Mouse (Mus musculus): ENCODE measurements around the gene Prss38. TPM values are rescaled to one million over a fixed set of nuclear protein-coding genes. Genes with fewer than 3 reads are reported as not detected.
"Not testable (repeated sequence)": the region's sequence is repeated elsewhere in the genome, so short reads cannot be mapped to it uniquely, and the experiment has no call there.

Gene Prss38
- polyA plus RNA-seq, 1 experiment from 2014 or later = not detected

DNA sequence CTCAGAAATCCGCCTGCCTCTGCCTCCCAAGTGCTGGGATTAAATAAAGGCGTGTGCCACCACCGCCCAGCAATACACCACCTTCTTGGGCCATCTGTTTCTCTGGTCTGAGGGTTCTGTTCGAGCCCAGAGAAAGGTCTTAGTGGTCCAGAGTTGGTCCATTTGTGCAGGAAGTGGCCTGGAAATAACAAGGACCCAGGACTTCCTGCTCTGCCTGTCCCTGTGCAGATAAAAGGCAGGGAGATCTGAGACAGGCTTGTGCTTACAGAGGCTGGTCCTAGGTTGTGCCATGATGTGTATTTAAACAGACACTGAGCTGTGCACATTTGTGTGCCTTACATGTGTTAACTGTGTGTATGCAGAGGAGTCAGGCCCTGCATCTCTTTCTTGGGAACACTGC, 13.3 kb upstream of the Prss38 start:
- 67% methylated on average over 4 of the region's 4 CpGs for WGBS
- Histone ChIP-seq H3K4me2 (no peak overlapping the region), H3K36me3 (ENCODE audit: control insufficient read depth, insufficient read depth, low read length) (no peaks in the 10 kb centered on the region), H3K4me3 (ENCODE audit: low read depth, low read length) (no peak overlapping the region), H3K9ac (ENCODE audit: low read depth, low read length) (no peak overlapping the region), H3K27me3 (replicated peaks; ENCODE audit: control insufficient read depth, insufficient read depth, low read length) (no peaks in the 10 kb centered on the region), H3K4me1 (replicated peaks; ENCODE audit: control insufficient read depth, insufficient read depth, low read length) (peaks cover 9% of the 10 kb centered on the region), H3K9me3 (ENCODE audit: control insufficient read depth, low read length) (no peaks in the 10 kb centered on the region), H3K27ac (ENCODE audit: low read depth, low read length) (no peak overlapping the region)
- ATAC-seq (replicated peaks; ENCODE audit: low FRiP score) = no peak
- DNase-seq (ENCODE audit: low spot score) = no peak

DNA sequence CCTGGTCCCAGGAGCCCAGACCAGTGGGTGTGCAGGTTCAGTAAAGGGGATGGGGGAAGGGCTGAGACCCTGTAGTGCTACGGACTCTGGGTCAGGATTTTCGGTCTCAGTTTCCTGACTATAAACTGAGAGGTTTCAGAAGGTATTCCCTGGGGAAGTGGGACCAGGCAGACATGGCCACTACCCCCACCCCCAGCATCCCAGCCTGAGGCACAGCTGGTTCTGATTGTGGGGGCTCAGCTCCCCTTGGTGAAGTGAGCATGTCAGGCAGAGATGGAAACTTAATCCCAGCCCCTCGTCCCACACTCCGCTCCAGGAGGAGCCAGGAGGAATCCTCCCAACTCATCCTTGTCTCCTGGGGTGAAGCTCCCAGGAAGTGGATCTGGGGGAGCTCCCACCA, 12.0 kb upstream of the Prss38 start:
- ATAC-seq (replicated peaks; ENCODE audit: low FRiP score) = no peak
- Histone ChIP-seq H3K27ac (ENCODE audit: low read depth, low read length) (no peak overlapping the region), H3K4me1 (replicated peaks; ENCODE audit: control insufficient read depth, insufficient read depth, low read length) (peaks cover 9% of the 10 kb centered on the region), H3K4me3 (ENCODE audit: low read depth, low read length) (no peak overlapping the region), H3K9me3 (ENCODE audit: control insufficient read depth, low read length) (no peaks in the 10 kb centered on the region), H3K27me3 (replicated peaks; ENCODE audit: control insufficient read depth, insufficient read depth, low read length) (no peaks in the 10 kb centered on the region), H3K4me2 (no peak overlapping the region), H3K9ac (ENCODE audit: low read depth, low read length) (no peak overlapping the region), H3K36me3 (ENCODE audit: control insufficient read depth, insufficient read depth, low read length) (no peaks in the 10 kb centered on the region)
- no peak for DNase-seq (ENCODE audit: low spot score)
- WGBS = 67% methylated on average over 4 of the region's 4 CpGs

DNA sequence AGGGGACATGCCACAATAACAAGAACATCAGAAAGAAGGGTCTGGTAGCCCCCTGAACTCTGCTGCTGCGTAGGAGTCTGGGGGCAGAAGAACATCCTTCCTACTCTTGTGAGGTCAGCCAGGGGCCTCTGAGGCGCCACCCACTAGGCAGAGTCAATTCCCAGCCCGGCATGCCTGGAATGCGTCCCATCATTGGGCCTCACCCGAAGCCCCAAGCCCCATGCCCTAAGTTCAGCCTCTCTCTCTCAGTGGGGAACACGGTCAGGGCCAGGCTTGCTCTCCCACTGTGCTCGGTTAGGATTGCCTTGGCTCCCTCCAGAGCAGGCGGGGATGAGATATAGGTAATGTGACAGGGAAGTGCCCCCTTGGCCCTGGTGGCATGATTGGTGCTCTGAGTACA, 9.7 kb upstream of the Prss38 start:
- ATAC-seq (replicated peaks; ENCODE audit: low FRiP score) (no peak), DNase-seq (ENCODE audit: low spot score) (no peak)
- H3K9ac ChIP-seq (ENCODE audit: low read depth, low read length) = no peak overlapping the region
- H3K36me3 ChIP-seq (ENCODE audit: control insufficient read depth, insufficient read depth, low read length) = no peaks in the 10 kb centered on the region
- no peak overlapping the region for H3K4me2 ChIP-seq
- H3K4me3 ChIP-seq (ENCODE audit: low read depth, low read length) = no peak overlapping the region
- H3K9me3 ChIP-seq (ENCODE audit: control insufficient read depth, low read length) = no peaks in the 10 kb centered on the region
- 22% methylated on average over 8 of the region's 8 CpGs for whole genome bisulfite sequencing
- H3K27me3 ChIP-seq (replicated peaks; ENCODE audit: control insufficient read depth, insufficient read depth, low read length) = no peaks in the 10 kb centered on the region
- peaks cover 9% of the 10 kb centered on the region for H3K4me1 ChIP-seq (replicated peaks; ENCODE audit: control insufficient read depth, insufficient read depth, low read length)
- H3K27ac ChIP-seq (ENCODE audit: low read depth, low read length) = no peak overlapping the region

DNA sequence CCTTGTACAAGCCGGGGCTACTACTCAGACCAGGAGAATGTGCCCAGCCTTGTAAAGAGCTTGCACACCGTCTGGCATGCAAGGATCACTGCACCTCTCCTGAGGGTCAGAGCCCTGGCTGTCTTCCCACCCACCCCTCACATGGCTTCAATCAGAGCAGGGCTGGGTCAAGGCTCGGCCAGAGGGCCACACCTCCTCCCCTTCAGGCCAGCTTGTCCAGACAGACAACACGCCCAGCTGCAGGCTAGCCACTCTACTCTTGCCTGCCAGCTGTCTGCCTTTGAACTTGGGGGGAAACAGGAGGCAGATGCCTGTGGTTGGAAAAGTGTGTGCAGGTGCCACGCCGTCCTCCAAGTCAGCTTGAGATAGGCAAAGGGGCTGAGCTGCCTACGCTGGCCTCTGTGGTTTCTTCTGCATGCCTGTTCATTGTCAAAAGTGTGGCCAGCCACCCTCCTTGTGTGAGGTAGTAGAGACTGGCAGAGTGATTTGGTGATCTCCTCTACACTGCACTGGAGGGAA, 9.0 kb upstream of the Prss38 start:
- Histone ChIP-seq H3K4me2 (no peak overlapping the region), H3K27ac (ENCODE audit: low read depth, low read length) (no peak overlapping the region)
- DNase-seq (ENCODE audit: low spot score) = no peak

DNA sequence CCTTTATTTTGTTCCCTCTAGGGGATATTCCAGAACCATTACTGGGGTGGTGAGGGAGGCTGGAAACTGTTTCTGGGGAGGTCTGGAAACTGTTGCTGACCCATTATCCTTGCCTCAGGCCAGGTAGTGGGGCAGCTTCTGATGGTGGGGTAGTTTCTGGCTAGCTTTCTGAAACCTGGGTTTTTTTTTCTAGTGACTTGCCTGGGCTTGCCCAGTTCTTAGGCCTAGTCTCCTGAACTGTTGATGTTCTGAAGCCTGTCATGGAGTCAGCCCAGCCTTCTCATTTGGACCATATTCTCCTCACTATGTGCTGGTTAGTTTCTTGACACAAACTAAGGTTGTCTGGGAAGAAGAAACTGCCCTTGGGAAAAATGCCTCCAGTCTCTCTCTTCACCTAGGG, 4.1 kb upstream of the Prss38 start:
- no peak overlapping the region for H3K4me3 ChIP-seq (ENCODE audit: low read depth, low read length)
- no peak overlapping the region for H3K9ac ChIP-seq (ENCODE audit: low read depth, low read length)
- no peaks in the 10 kb centered on the region for H3K9me3 ChIP-seq (ENCODE audit: control insufficient read depth, low read length)
- no peak for ATAC-seq (replicated peaks; ENCODE audit: low FRiP score)
- no peak overlapping the region for H3K27ac ChIP-seq (ENCODE audit: low read depth, low read length)
- no peak for DNase-seq (ENCODE audit: low spot score)
- no peaks in the 10 kb centered on the region for H3K36me3 ChIP-seq (ENCODE audit: control insufficient read depth, insufficient read depth, low read length)
- peaks cover 4% of the 10 kb centered on the region; the same call in 1 of the 2 replicates for H3K4me1 ChIP-seq (replicated peaks; ENCODE audit: control insufficient read depth, insufficient read depth, low read length)
- H3K4me2 ChIP-seq = no peak overlapping the region
- H3K27me3 ChIP-seq (replicated peaks; ENCODE audit: control insufficient read depth, insufficient read depth, low read length) = no peaks in the 10 kb centered on the region

More for the DNA sequence above, 9.0 kb upstream of the Prss38 start:
- ATAC-seq (replicated peaks; ENCODE audit: low FRiP score) = no peak
- Histone ChIP-seq H3K9me3 (ENCODE audit: control insufficient read depth, low read length) (no peaks in the 10 kb centered on the region), H3K9ac (ENCODE audit: low read depth, low read length) (no peak overlapping the region), H3K4me3 (ENCODE audit: low read depth, low read length) (no peak overlapping the region), H3K36me3 (ENCODE audit: control insufficient read depth, insufficient read depth, low read length) (no peaks in the 10 kb centered on the region), H3K27me3 (replicated peaks; ENCODE audit: control insufficient read depth, insufficient read depth, low read length) (no peaks in the 10 kb centered on the region), H3K4me1 (replicated peaks; ENCODE audit: control insufficient read depth, insufficient read depth, low read length) (peaks cover 9% of the 10 kb centered on the region)
- WGBS = 28% methylated on average over 7 of the region's 7 CpGs

DNA sequence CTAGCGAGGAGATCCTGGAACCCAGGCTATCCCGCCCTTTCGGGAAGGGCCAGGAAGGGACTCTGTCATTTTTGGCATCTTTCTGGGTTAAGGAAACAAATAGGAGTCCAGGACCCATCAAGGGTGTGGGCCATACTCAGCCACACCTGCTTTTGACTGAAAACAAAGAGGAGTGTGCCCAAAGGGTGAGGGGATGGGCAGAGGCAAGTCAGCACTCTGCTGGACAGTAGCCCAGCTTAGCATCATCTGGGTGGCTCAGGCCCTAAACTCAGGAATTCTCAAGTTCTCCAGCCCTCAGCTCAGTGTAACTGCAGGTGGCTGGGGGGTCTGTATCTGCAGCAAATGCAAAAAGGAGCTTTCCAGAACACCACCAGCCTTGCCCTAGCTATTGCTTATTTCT, 2.5 kb upstream of the Prss38 start:
- H3K27ac ChIP-seq (ENCODE audit: low read depth, low read length) = no peak overlapping the region
- H3K36me3 ChIP-seq (ENCODE audit: control insufficient read depth, insufficient read depth, low read length) = no peaks in the 10 kb centered on the region
- H3K9me3 ChIP-seq (ENCODE audit: control insufficient read depth, low read length) = no peaks in the 10 kb centered on the region
- no peak overlapping the region for H3K9ac ChIP-seq (ENCODE audit: low read depth, low read length)
- H3K4me2 ChIP-seq = no peak overlapping the region
- ATAC-seq (replicated peaks; ENCODE audit: low FRiP score) (no peak), DNase-seq (ENCODE audit: low spot score) (no peak)
- H3K4me1 ChIP-seq (replicated peaks; ENCODE audit: control insufficient read depth, insufficient read depth, low read length) = no peaks in the 10 kb centered on the region
- no peak overlapping the region for H3K4me3 ChIP-seq (ENCODE audit: low read depth, low read length)
- WGBS = 83% methylated on average over 3 of the region's 3 CpGs
- no peaks in the 10 kb centered on the region for H3K27me3 ChIP-seq (replicated peaks; ENCODE audit: control insufficient read depth, insufficient read depth, low read length)

DNA sequence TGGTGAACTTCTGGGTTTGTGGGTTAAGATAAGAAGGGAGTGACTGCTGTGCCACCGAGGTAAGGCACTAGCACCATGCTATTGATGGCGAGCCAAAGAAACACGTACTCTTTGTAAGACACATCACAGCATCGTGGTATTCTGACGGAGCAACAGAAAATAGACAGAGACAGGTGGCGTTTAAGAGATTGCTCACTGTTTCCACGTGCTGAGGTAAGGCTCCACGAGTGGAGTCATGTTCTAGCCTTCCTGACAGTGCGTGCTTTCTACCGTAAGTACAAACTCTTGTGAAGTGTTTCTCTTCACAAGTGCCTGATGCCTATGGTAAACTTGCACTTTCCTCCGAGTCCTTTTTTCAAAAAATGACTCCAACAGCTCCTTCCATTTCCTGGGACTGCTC, 5.6 kb downstream of the Prss38 start:
- H3K4me3 ChIP-seq (ENCODE audit: low read depth, low read length) = no peak overlapping the region
- no peaks in the 10 kb centered on the region for H3K9me3 ChIP-seq (ENCODE audit: control insufficient read depth, low read length)
- DNase-seq (ENCODE audit: low spot score) (no peak), ATAC-seq (replicated peaks; ENCODE audit: low FRiP score) (no peak)
- no peak overlapping the region for H3K4me2 ChIP-seq
- WGBS = 68% methylated on average over 11 of the region's 11 CpGs
- H3K27me3 ChIP-seq (replicated peaks; ENCODE audit: control insufficient read depth, insufficient read depth, low read length) = 0 out of 2 replicates have a peak, but pooled peaks cover 4% of the 10 kb centered on the region
- no peaks in the 10 kb centered on the region for H3K4me1 ChIP-seq (replicated peaks; ENCODE audit: control insufficient read depth, insufficient read depth, low read length)
- no peaks in the 10 kb centered on the region for H3K36me3 ChIP-seq (ENCODE audit: control insufficient read depth, insufficient read depth, low read length)
- no peak overlapping the region for H3K27ac ChIP-seq (ENCODE audit: low read depth, low read length)
- no peak overlapping the region for H3K9ac ChIP-seq (ENCODE audit: low read depth, low read length)

DNA sequence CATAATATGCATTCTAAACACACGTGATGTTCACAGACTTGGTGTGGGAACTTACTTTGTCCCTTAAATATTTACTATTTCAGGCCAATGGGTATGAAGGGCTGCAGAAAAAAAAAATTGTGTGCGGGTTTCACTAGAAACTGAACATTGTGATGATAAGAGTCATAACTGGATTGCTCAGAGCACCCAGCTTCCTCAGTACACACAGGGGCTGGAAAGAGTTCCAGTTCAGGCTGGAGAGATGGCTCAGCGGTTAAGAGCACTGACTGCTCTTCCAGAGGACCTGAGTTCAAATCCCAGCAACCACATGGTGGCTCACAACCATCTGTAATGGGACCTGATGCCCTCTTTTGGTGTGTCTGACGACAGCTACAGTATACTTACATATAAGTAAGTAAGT, 7.5 kb downstream of the Prss38 start:
- H3K36me3 ChIP-seq (ENCODE audit: control insufficient read depth, insufficient read depth, low read length); H3K27me3 ChIP-seq (replicated peaks; ENCODE audit: control insufficient read depth, insufficient read depth, low read length); DNase-seq (ENCODE audit: low spot score); H3K27ac ChIP-seq (ENCODE audit: low read depth, low read length); H3K4me1 ChIP-seq (replicated peaks; ENCODE audit: control insufficient read depth, insufficient read depth, low read length); H3K4me3 ChIP-seq (ENCODE audit: low read depth, low read length); H3K9me3 ChIP-seq (ENCODE audit: control insufficient read depth, low read length); ATAC-seq (replicated peaks; ENCODE audit: low FRiP score); H3K4me2 ChIP-seq; H3K9ac ChIP-seq (ENCODE audit: low read depth, low read length): not testable (repeated sequence)
- WGBS = 70% methylated on average over 4 of the region's 4 CpGs

DNA sequence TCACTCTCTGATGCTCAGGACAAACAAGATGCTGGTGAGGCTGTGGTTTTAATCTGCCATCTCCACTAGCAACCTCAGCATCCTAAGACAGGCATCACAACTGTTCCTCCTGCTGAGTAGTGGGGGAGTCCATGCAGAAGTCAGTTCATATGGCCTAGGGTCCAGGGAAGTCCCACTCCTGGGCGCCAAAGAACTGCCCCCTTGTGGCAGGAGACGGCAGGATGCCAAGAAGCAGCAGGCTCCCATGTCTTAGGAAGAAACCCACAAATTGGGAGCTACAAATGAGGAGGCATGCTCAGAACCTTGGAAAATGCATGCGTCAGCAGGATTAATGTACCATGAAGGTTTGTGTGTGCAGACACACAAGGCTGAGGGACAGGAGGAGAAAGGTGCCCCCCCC, 8.8 kb downstream of the Prss38 start:
- 35% methylated on average over 3 of the region's 3 CpGs for WGBS
- Histone ChIP-seq H3K36me3 (ENCODE audit: control insufficient read depth, insufficient read depth, low read length) (no peaks in the 10 kb centered on the region), H3K4me3 (ENCODE audit: low read depth, low read length) (no peak overlapping the region), H3K27ac (ENCODE audit: low read depth, low read length) (no peak overlapping the region), H3K27me3 (replicated peaks; ENCODE audit: control insufficient read depth, insufficient read depth, low read length) (peaks cover 3% of the 10 kb centered on the region; the same call in 1 of the 2 replicates), H3K4me2 (no peak overlapping the region), H3K9ac (ENCODE audit: low read depth, low read length) (no peak overlapping the region), H3K4me1 (replicated peaks; ENCODE audit: control insufficient read depth, insufficient read depth, low read length) (0 out of 2 replicates have a peak, but pooled peaks cover 2% of the 10 kb centered on the region), H3K9me3 (ENCODE audit: control insufficient read depth, low read length) (no peaks in the 10 kb centered on the region)
- DNase-seq (ENCODE audit: low spot score) (no peak), ATAC-seq (replicated peaks; ENCODE audit: low FRiP score) (no peak)
